Mouse (Mus musculus): ENCODE measurements around the gene Use1. TPM values are rescaled to one million over a fixed set of nuclear protein-coding genes. Genes with fewer than 3 reads are reported as not detected.

Use1 gene
- 100 to 1,000 TPM; 143 to 150 TPM for polyA plus RNA-seq (2017; shearing (Covaris generic))

GRCm38 (mm10) chr8:71366771-71367528 lies at the start of gene Use1:
Use1 (plus strand) TSS chr8:71366848.

DNA sequence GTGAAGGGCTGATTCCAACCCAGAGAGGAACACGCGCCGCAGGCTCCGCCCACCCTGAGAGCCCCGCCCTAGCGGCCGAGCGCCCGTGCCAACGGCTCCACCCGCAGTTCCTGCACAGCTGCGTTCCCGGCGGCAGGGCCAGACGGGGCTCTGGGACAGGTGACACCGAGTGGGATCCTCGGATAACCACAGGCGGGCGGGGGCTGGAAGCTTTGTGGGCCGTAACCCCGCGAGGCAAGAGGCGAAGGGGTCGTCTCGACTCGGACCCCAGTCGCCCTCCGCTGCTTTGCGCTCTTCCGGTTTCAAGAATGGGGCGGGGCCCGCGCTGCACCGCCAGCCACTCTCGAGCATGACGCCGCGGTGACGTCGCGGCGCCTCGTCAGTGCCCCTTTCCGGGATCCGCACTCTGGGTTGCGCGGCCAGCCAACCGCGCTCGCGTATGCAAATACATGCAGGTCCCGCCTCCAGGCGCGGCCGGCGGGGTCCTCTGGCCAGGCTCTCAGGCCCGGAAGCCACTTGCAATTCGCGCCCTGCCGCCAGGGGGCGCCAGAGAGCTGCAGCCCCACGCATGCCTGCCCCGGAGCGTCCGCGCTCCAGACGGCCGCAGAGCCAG lies 4.7 kb downstream of the Use1 start, which contains the start of gene Ocel1:
TSS of gene Ocel1 (plus strand) at position 63 of the 613 bp plus-strand sequence.

DNA sequence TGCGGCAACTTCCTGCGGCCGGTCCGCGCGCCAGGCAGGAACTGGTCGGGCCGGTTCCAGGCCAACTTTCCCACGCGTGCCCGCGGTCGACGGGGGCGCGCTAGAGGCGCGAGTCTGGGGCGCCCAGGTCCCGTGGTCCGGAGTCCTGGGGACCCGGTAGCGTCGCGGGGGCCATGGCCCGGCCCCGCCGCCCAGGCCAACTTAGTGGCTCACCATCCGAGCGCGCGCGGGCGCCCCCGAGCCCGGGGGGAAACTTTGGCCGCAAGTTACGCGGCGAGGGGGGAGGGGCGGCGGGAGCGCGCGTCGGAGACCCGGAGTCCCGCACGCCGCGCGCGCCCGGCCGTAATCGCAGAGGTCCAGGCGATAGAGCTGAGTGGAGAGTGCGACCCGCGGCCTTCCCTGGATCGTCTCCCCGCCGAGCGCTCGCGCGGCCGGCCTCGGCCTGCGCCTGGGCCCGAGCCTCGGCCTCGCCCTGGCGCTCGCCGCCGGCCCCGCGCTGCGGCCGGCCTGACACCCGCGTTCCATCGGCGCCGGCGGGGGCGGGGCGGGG lies 14.8 kb downstream of the Use1 start, which contains the start of gene Nr2f6:
TSS of gene Nr2f6 (minus strand) at position 540 of the 550 bp plus-strand sequence.

DNA sequence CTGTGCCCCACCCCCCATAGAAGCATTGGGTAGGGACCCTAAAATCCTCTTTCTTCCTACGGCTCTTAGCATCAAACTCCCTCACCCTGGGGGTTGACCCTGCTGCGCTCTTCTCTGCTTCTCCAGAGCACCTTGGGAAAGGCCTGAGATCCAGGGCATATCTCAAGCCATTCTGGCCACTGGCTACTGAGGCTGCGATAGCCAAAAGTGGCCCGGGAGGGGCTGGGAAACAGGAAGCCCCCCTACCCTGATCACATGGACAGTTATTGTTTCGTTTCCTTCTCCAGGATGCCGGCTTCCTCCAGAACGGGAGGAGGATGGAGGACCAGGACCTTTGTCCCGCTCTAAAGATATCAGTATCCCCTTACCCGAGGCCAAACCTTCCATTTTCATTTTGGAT lies 29.0 kb downstream of the Use1 start, which contains the start of gene Ushbp1:
TSS of gene Ushbp1 (minus strand) at position 174 of the 400 bp plus-strand sequence.

DNA sequence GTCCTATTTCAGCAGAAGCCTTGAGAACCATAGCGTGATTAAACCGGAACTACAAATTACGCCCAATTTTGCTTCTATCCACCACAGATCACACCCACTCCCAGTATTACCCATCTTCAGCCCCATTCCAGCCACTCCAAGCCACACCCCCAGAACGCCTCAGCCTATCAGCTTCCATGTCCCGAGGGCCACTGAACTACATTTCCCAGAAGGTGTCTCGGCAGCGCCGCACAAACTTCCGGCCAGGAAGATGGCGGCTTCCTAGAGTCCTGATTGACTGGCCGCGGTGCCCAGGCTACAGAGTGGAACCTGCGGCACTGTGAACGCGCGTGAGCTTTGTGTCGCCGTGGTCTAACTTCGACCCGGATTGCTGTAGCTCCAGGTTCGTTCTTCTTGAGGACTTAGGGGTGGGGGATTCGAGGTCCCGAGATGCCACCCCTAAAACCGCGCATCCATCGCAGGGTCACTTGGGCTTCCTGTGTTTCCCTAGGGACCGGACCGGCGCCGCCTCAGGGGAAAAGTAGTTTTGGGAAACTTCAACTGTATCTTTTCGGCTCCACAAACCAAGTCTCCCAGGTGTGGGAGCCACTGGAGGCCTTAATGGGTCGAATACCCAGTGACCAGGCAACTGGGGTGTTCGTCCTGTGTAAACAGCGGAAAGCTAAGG lies 30.1 kb downstream of the Use1 start, which contains the start of gene Babam1:
TSS of gene Babam1 (plus strand) at position 223 of the 667 bp plus-strand sequence.

DNA sequence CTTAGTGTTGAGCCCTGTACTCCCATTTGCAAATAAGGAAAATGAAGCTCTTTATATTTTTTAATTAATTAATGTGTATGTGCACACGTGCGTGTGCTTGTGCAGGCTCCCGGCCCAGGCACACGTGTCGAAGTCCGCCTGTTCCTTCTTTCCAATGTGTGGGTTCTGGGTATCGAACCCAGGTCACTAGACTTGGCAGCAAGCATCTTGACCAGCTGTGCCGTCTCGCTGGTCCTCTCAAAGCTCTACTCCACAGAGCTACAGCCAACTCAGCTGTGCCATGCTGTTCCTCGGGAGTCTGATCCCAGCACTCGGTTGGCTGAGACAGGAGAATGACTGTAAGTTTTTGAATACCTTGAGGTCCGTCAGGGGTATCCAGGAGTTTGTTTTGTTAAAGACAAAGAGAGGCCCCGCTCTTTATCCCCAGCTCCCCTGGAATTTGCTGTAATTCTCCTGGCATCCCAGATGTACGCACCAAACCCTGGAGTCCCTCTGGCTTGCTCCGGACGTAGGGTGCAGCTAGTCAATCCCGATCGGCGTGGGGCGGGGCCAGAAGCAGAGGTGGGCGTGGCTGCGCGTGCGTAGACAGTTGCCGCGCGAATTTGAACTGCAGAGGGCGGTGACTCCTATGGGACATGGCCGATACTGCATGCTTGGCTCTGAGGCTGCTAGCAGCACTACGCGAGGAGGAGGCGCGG lies 38.9 kb downstream of the Use1 start, which contains the start of gene Ankle1:
TSS of gene Ankle1 (plus strand) at position 610 of the 698 bp plus-strand sequence.

Other genes starting within 250 kb of the Use1 start
- gene Myo9b, start 94.1 kb upstream of the Use1 start, polyA plus RNA-seq (2017; shearing (Covaris generic)), result 10 to 100 TPM; 56.5 to 66.5 TPM
- 10 to 100 TPM; 27.6 to 28.7 TPM for gene Haus8, start 93.9 kb upstream of the Use1 start, polyA plus RNA-seq (2017; shearing (Covaris generic))
- 10 to 100 TPM; 17.6 to 23.5 TPM for gene Ocel1, start 4.5 kb downstream of the Use1 start, polyA plus RNA-seq (2017; shearing (Covaris generic))
- 10 to 100 TPM in 1 of 2 experiments, 1 to 10 TPM in 1; 6.9 to 14.3 TPM for gene Nr2f6, start 15.1 kb downstream of the Use1 start, polyA plus RNA-seq (2017; shearing (Covaris generic))
- under 1 TPM; 0.05 to 0.26 TPM for gene Ushbp1, start 29.0 kb downstream of the Use1 start, polyA plus RNA-seq (2017; shearing (Covaris generic))
- gene Babam1, start 30.0 kb downstream of the Use1 start, polyA plus RNA-seq (2017; shearing (Covaris generic)), result 100 to 1,000 TPM; 104 to 108 TPM
- 1 to 10 TPM in 1 of 2 experiments, under 1 TPM in 1; 0.12 to 2.2 TPM for gene Ankle1, start 39.2 kb downstream of the Use1 start, polyA plus RNA-seq (2017; shearing (Covaris generic))
- 100 to 1,000 TPM; 123 to 182 TPM for gene Abhd8, start 96.8 kb downstream of the Use1 start, polyA plus RNA-seq (2017; shearing (Covaris generic))
- gene Mrpl34, start 98.1 kb downstream of the Use1 start, polyA plus RNA-seq (2017; shearing (Covaris generic)), result 10 to 100 TPM; 60.4 to 63.2 TPM
- gene Dda1, start 102.4 kb downstream of the Use1 start, polyA plus RNA-seq (2017; shearing (Covaris generic)), result 100 to 1,000 TPM in 1 of 2 experiments, 10 to 100 TPM in 1; 83.3 to 115 TPM
- gene Ano8, start 119.1 kb downstream of the Use1 start, polyA plus RNA-seq (2017; shearing (Covaris generic)), result 10 to 100 TPM; 15.7 to 26.6 TPM
- gene Gtpbp3, start 121.3 kb downstream of the Use1 start, polyA plus RNA-seq (2017; shearing (Covaris generic)), result 1 to 10 TPM; 8.7 to 9.3 TPM
- gene Plvap, start 144.9 kb downstream of the Use1 start, polyA plus RNA-seq (2017; shearing (Covaris generic)), result under 1 TPM in 1 of 2 experiments, not detected in 1; 0.20 TPM
- gene Ccdc194, start 158.9 kb downstream of the Use1 start, polyA plus RNA-seq (2017; shearing (Covaris generic)), result 1 to 10 TPM in 1 of 2 experiments, under 1 TPM in 1; 0.36 to 1.0 TPM
- 100 to 1,000 TPM; 106 to 121 TPM for gene Bst2, start 170.6 kb downstream of the Use1 start, polyA plus RNA-seq (2017; shearing (Covaris generic))
- gene Mvb12a, start 176.1 kb downstream of the Use1 start, polyA plus RNA-seq (2017; shearing (Covaris generic)), result 10 to 100 TPM; 98.2 to 98.4 TPM
- gene Tmem221, start 192.0 kb downstream of the Use1 start, polyA plus RNA-seq (2017; shearing (Covaris generic)), result 1 to 10 TPM; 2.2 to 2.7 TPM
- gene Nxnl1, start 199.8 kb downstream of the Use1 start, polyA plus RNA-seq (2017; shearing (Covaris generic)), result 1 to 10 TPM in 1 of 2 experiments, under 1 TPM in 1; 0.18 to 3.6 TPM
- gene Slc27a1, start 202.0 kb downstream of the Use1 start, polyA plus RNA-seq (2017; shearing (Covaris generic)), result 10 to 100 TPM; 11.2 to 19.8 TPM
- 100 to 1,000 TPM in 1 of 2 experiments, 10 to 100 TPM in 1; 89.3 to 117 TPM for gene Pgls, start 225.3 kb downstream of the Use1 start, polyA plus RNA-seq (2017; shearing (Covaris generic))
- 10 to 100 TPM in 1 of 2 experiments, 1 to 10 TPM in 1; 7.0 to 10.3 TPM for gene Fam129c, start 230.8 kb downstream of the Use1 start, polyA plus RNA-seq (2017; shearing (Covaris generic))
- 10 to 100 TPM; 33.6 to 41.0 TPM for gene Colgalt1, start 244.2 kb downstream of the Use1 start, polyA plus RNA-seq (2017; shearing (Covaris generic))